Mouse (Mus musculus) lung, postnatal 0 days (tissue): ENCODE results near the gene Cfap61.

Experiments
- CTCF ChIP-seq: IDR thresholded peaks from 2 replicates; pipeline ENCODE4 v1.5.1; 2016; ENCODE audit warnings: antibody characterized with exemption, mild to moderate bottlenecking
- EP300 ChIP-seq: IDR thresholded peaks from 2 replicates; pipeline ENCODE4 v1.6.1; 2016; ENCODE audit warnings: antibody characterized with exemption, mild to moderate bottlenecking, control low read depth

GRCm38 (mm10) chr2:146102600-146102999 lies 168.0 kb downstream of the Cfap61 start:
- TF ChIP-seq CTCF (no peak), EP300 (no peak)
